Mouse (Mus musculus) liver, adult 2 months (tissue): ENCODE measurements around the gene Lhfpl2. TPM values are rescaled to one million over a fixed set of nuclear protein-coding genes. Genes with fewer than 3 reads are reported as not detected.

ENCODE experiments used
- DNase-seq: peaks from one replicate; pipeline ENCODE4 v3.0.0-alpha.2; 2011; ENCODE audit warnings: low read depth, low spot score; ENCODE audit errors: extremely low read depth
- H3K27ac ChIP-seq: fragments of 200-500 bp; replicated peaks from 2 replicates; pipeline ENCODE4 v1.5.1; 2012; ENCODE audit warnings: low read depth, mild to moderate bottlenecking, control low read depth, inconsistent platforms, low read length; ENCODE audit not compliant: insufficient read depth
- H3K27me3 ChIP-seq: fragments of 200-500 bp; 2 replicates; pipeline ENCODE4 v1.6.1; 2012; ENCODE audit warnings: mild to moderate bottlenecking, moderate library complexity, low read length, inconsistent platforms; ENCODE audit not compliant: control insufficient read depth, insufficient read depth
- H3K36me3 ChIP-seq: fragments of 200-500 bp; 2 replicates; pipeline ENCODE4 v1.6.1; 2012; ENCODE audit warnings: low read length, inconsistent platforms; ENCODE audit not compliant: control insufficient read depth, insufficient read depth
- H3K4me1 ChIP-seq: fragments of 200-500 bp; 2 replicates; pipeline ENCODE4 v1.6.1; 2011; ENCODE audit warnings: low read length; ENCODE audit not compliant: control insufficient read depth, insufficient read depth
- H3K4me3 ChIP-seq: fragments of 200-500 bp; 2 replicates; pipeline ENCODE4 v1.5.1; 2011; ENCODE audit warnings: low read depth, mild to moderate bottlenecking, control low read depth, low read length, moderate library complexity; ENCODE audit not compliant: insufficient read depth
- H3K79me2 ChIP-seq: fragments of 200-500 bp; 2 replicates; pipeline ENCODE4 v1.6.1; 2012; ENCODE audit warnings: inconsistent platforms, mild to moderate bottlenecking, low read length, moderate library complexity; ENCODE audit not compliant: control insufficient read depth, insufficient read depth
- H3K9ac ChIP-seq: fragments of 200-500 bp; 2 replicates; pipeline ENCODE4 v1.6.1; 2012; ENCODE audit warnings: low read depth, mild to moderate bottlenecking, control low read depth, inconsistent platforms, low read length
- CTCF ChIP-seq: fragments of 200-500 bp; IDR thresholded peaks from 2 replicates; pipeline ENCODE4 v1.5.1; 2011; ENCODE audit warnings: low read depth, low read length, control low read depth
- POLR2A ChIP-seq: fragments of 200-500 bp; IDR thresholded peaks from 2 replicates; pipeline ENCODE4 v1.6.1; 2011; ENCODE audit warnings: low read length, control low read depth; ENCODE audit not compliant: insufficient read depth; ENCODE audit errors: extremely low read depth
- WGBS: fragments of 180-500 bp; shearing (Covaris S2); methylation state at CpG from one replicate; pipeline ENCODE4 v1.1.7; 2018; 5-methylcytosine and 5-hydroxymethylcytosine counted together
- polyA plus RNA-seq: library from polyadenylated mRNA; depleted of rRNA; stranded (reverse); fragments of >200 nt; gene quantifications from 2 replicates; pipeline ENCODE4 v1.2.3, GENCODE M21; 2012; rRNA removed
- total RNA-seq: library from RNA; depleted of rRNA; stranded (reverse); fragments of >200 nt; gene quantifications from 2 replicates; pipeline ENCODE4 v1.2.3, GENCODE M21; 2014; rRNA removed

Gene Lhfpl2
- total and polyA plus RNA-seq, 2 experiments: 4.1 to 8.7 TPM

GRCm38 (mm10) chr13:94241892-94242524 is 184.4 kb downstream of the Lhfpl2 start:
- Histone ChIP-seq H3K4me1 (peaks cover 11% of the 10 kb centered on the region), H3K9ac (no peak overlapping the region), H3K79me2 (peaks cover 36% of the 10 kb centered on the region), H3K27me3 (no peaks in the 10 kb centered on the region), H3K4me3 (no peak overlapping the region), H3K36me3 (no peaks in the 10 kb centered on the region), H3K27ac (no peak overlapping the region)
- TF ChIP-seq POLR2A (no peak), CTCF (no peak)
- peak; percentile 61 for DNase-seq
- 39% methylated on average over 4 of the region's 4 CpGs for WGBS

GRCm38 (mm10) chr13:94242897-94243296 is 185.3 kb downstream of the Lhfpl2 start:
- WGBS: 91% methylated on average over 2 of the region's 2 CpGs
- H3K9ac ChIP-seq: no peak overlapping the region
- TF ChIP-seq POLR2A (no peak), CTCF (no peak)

More at GRCm38 (mm10) chr13:94242897-94243296, 185.3 kb downstream of the Lhfpl2 start:
- H3K27ac ChIP-seq: no peak overlapping the region
- no peak overlapping the region for H3K4me3 ChIP-seq
- no peaks in the 10 kb centered on the region for H3K27me3 ChIP-seq
- H3K4me1 ChIP-seq: peaks cover 11% of the 10 kb centered on the region
- H3K36me3 ChIP-seq: no peaks in the 10 kb centered on the region
- peaks cover 43% of the 10 kb centered on the region for H3K79me2 ChIP-seq
- DNase-seq: no peak

Other genes starting within 250 kb of the Lhfpl2 start
- 24.3 and 26.7 TPM in 2 replicates for gene Scamp1, start 228.1 kb downstream of the Lhfpl2 start, total RNA-seq
- 12.9 and 15.8 TPM in 2 replicates for gene Scamp1, start 228.1 kb downstream of the Lhfpl2 start, polyA plus RNA-seq